Mouse (Mus musculus): ENCODE measurements around the gene Plac1. TPM values are rescaled to one million over a fixed set of nuclear protein-coding genes. Genes with fewer than 3 reads are reported as not detected.

Plac1 gene
- total and polyA plus RNA-seq, 2 experiments = not detected

DNA sequence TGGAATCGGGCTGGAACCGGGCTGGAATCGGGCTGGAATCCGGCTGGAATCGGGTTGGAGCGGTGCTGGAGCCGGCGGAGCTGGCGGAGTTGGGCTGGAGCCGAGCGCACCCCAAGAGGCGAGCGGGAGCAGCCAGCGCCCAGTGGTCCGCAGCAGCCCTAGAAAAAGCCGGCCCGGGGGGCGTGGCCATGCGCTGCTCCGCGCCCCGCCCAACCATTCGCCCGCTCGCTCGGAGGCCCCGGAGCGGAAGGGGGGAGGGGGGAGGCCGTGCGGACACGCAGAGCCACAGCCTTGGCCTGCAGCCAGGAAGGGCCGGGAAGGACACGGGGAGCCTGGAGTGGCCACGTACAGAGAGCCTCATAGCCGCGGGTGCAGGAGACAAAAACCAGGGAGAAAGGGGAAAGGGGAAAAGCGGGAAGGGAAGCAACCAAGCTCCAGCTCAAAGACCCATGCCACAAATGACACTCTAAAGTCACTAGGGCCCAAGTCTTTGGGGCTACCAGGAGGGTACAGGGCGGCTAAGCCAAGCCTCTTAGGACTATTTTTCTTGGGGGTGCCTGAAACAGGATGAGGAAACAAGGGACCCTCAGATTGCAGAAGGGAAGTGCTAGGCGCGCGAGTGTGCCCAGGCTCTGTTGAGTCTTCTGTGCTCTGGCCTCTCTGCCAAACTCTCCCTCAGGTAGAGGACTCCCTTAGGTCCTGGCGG, 182.7 kb downstream of the Plac1 start:
- peak overlapping the region; percentile 62 for H3K27ac ChIP-seq (replicated peaks; ENCODE audit: insufficient read depth, low read depth, low read length)

GRCm38 (mm10) chrX:53056627-53057026, 183.3 kb downstream of the Plac1 start:
- 2% methylated on average over 22 of the region's 33 CpGs for WGBS
- Histone ChIP-seq H3K27me3 (ENCODE audit: control insufficient read depth, insufficient read depth, low read length) (0 out of 2 replicates have a peak, but pooled peaks cover 6% of the 10 kb centered on the region), H3K79me2 (ENCODE audit: control insufficient read depth, insufficient read depth, low read length) (no peaks in the 10 kb centered on the region), H3K9ac (ENCODE audit: low read depth, low read length) (peak overlapping the region; percentile 73), H3K36me3 (ENCODE audit: control insufficient read depth, insufficient read depth, low read length) (no peaks in the 10 kb centered on the region), H3K4me1 (ENCODE audit: control insufficient read depth, insufficient read depth, low read length) (no peaks in the 10 kb centered on the region; the same call in 1 of the 2 replicates), H3K4me3 (ENCODE audit: insufficient read depth, low read depth, low read length) (peak overlapping the region; percentile 82), H3K27ac (replicated peaks; ENCODE audit: insufficient read depth, low read depth, low read length) (peak overlapping the region; percentile 47; the same call in 1 of the 2 replicates)
- no peak for DNase-seq (ENCODE audit: extremely low read depth, low read depth, low spot score)
- TF ChIP-seq CTCF (IDR thresholded peaks at IDR 0.05; ENCODE audit: low read depth, low read length) (no peak), POLR2A (IDR thresholded peaks at IDR 0.05; ENCODE audit: extremely low read depth, insufficient read depth, low read length) (no peak)

More for the DNA sequence above, 182.7 kb downstream of the Plac1 start:
- H3K27me3 ChIP-seq (ENCODE audit: control insufficient read depth, insufficient read depth, low read length) = 0 out of 2 replicates have a peak, but pooled peaks cover 6% of the 10 kb centered on the region
- H3K79me2 ChIP-seq (ENCODE audit: control insufficient read depth, insufficient read depth, low read length) = no peaks in the 10 kb centered on the region
- 2% methylated on average over 33 of the region's 42 CpGs for WGBS
- DNase-seq (ENCODE audit: extremely low read depth, low read depth, low spot score) = peak; percentile 24
- H3K9ac ChIP-seq (ENCODE audit: low read depth, low read length) = peak overlapping the region; percentile 73
- H3K4me1 ChIP-seq (ENCODE audit: control insufficient read depth, insufficient read depth, low read length) = no peaks in the 10 kb centered on the region; the same call in 1 of the 2 replicates
- H3K4me3 ChIP-seq (ENCODE audit: insufficient read depth, low read depth, low read length) = peak overlapping the region; percentile 82
- TF ChIP-seq CTCF (IDR thresholded peaks at IDR 0.05; ENCODE audit: low read depth, low read length) = no peak
- 0 out of 2 replicates have a peak, but pooled peaks have one; percentile 28 for TF ChIP-seq POLR2A (IDR thresholded peaks at IDR 0.05; ENCODE audit: extremely low read depth, insufficient read depth, low read length)
- no peaks in the 10 kb centered on the region for H3K36me3 ChIP-seq (ENCODE audit: control insufficient read depth, insufficient read depth, low read length)

DNA sequence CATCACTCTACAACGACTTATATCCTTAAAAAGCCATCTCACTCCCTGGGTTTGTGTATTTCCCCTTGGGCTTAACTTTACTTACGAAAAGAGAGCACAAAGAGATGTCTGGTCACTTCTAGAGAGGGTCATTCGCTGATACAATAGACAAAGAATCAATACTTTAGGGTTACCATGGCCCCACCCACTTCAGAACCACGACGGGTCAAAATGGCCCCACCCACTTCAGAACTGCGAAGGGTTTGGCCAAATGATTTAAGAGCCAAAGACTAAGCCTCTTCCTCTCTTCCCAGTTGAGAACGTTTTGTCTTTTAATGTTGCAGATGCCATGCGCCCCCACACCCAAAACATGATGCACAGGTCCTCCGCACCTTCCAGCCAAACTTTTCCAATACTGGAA, 184.1 kb downstream of the Plac1 start:
- no peaks in the 10 kb centered on the region; the same call in 1 of the 2 replicates for H3K4me1 ChIP-seq (ENCODE audit: control insufficient read depth, insufficient read depth, low read length)
- no peaks in the 10 kb centered on the region for H3K79me2 ChIP-seq (ENCODE audit: control insufficient read depth, insufficient read depth, low read length)
- no peak overlapping the region for H3K9ac ChIP-seq (ENCODE audit: low read depth, low read length)
- DNase-seq (ENCODE audit: extremely low read depth, low read depth, low spot score) = no peak
- no peak overlapping the region for H3K4me3 ChIP-seq (ENCODE audit: insufficient read depth, low read depth, low read length)
- 0 out of 2 replicates have a peak, but pooled peaks cover 6% of the 10 kb centered on the region for H3K27me3 ChIP-seq (ENCODE audit: control insufficient read depth, insufficient read depth, low read length)
- WGBS = 17% methylated on average over 9 of the region's 9 CpGs
- H3K36me3 ChIP-seq (ENCODE audit: control insufficient read depth, insufficient read depth, low read length) = no peaks in the 10 kb centered on the region
- TF ChIP-seq POLR2A (IDR thresholded peaks at IDR 0.05; ENCODE audit: extremely low read depth, insufficient read depth, low read length) = no peak
- no peak for TF ChIP-seq CTCF (IDR thresholded peaks at IDR 0.05; ENCODE audit: low read depth, low read length)
- H3K27ac ChIP-seq (replicated peaks; ENCODE audit: insufficient read depth, low read depth, low read length) = no peak overlapping the region

- Histone ChIP-seq H3K4me1 (ENCODE audit: control insufficient read depth, insufficient read depth, low read length) (no peaks in the 10 kb centered on the region; the same call in 1 of the 2 replicates), H3K27me3 (ENCODE audit: control insufficient read depth, insufficient read depth, low read length) (0 out of 2 replicates have a peak, but pooled peaks cover 6% of the 10 kb centered on the region), H3K79me2 (ENCODE audit: control insufficient read depth, insufficient read depth, low read length) (no peaks in the 10 kb centered on the region), H3K9ac (ENCODE audit: low read depth, low read length) (no peak overlapping the region), H3K4me3 (ENCODE audit: insufficient read depth, low read depth, low read length) (no peak overlapping the region), H3K27ac (replicated peaks; ENCODE audit: insufficient read depth, low read depth, low read length) (no peak overlapping the region), H3K36me3 (ENCODE audit: control insufficient read depth, insufficient read depth, low read length) (no peaks in the 10 kb centered on the region)
- TF ChIP-seq POLR2A (IDR thresholded peaks at IDR 0.05; ENCODE audit: extremely low read depth, insufficient read depth, low read length) (no peak), CTCF (IDR thresholded peaks at IDR 0.05; ENCODE audit: low read depth, low read length) (no peak)
- 89% methylated on average over 5 of the region's 5 CpGs for WGBS
- no peak for DNase-seq (ENCODE audit: extremely low read depth, low read depth, low spot score)
Measured at GRCm38 (mm10) chrX:53053885-53054284, 186.0 kb downstream of the Plac1 start.

DNA sequence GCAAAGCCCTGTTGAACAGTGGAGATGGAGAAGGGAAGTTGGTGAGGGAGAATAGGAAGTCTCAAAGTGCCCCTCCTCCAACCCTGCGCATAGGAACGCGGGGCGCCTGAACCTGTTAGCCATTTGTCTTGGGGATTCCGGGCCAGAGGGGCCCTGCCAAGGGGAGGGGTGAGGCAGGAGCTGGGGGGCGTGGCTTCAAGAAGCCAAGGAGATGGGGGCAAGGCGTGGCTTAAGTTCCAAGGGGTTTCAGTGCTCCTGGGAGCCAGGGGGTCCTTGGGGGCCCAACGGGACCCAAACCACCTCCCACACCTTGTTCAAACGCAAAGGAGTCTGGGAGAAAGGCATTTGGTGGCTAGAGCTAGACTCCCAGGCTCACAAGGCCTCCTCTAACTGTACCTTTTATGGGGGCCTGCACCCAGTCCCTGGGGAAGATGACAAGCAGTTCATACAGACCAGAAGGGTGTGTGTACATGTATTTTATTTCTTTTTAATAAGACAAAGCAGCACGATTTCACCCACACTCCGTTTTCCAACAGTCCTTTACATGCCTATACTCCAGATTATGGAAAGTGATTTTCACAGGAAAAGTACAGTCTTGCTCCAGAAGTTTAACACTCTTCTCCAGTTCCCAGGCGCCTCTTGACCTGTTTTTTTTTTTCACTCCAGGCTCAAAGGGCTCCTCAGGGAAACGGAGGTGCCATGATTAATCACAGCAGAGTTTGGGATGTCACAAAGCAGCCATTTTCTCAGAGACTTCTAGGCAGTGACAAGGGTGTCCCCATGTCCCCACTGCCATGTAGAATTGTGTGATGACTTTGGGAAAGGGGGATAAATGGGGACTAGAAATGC, 187.0 kb downstream of the Plac1 start:
- WGBS = 37% methylated on average over 12 of the region's 13 CpGs
- H3K4me1 ChIP-seq (ENCODE audit: control insufficient read depth, insufficient read depth, low read length) = no peaks in the 10 kb centered on the region; the same call in 1 of the 2 replicates
- TF ChIP-seq POLR2A (IDR thresholded peaks at IDR 0.05; ENCODE audit: extremely low read depth, insufficient read depth, low read length) (no peak), CTCF (IDR thresholded peaks at IDR 0.05; ENCODE audit: low read depth, low read length) (no peak)
- no peak for DNase-seq (ENCODE audit: extremely low read depth, low read depth, low spot score)
- H3K79me2 ChIP-seq (ENCODE audit: control insufficient read depth, insufficient read depth, low read length) = no peaks in the 10 kb centered on the region
- H3K27ac ChIP-seq (replicated peaks; ENCODE audit: insufficient read depth, low read depth, low read length) = no peak overlapping the region
- H3K4me3 ChIP-seq (ENCODE audit: insufficient read depth, low read depth, low read length) = no peak overlapping the region
- H3K27me3 ChIP-seq (ENCODE audit: control insufficient read depth, insufficient read depth, low read length) = 0 out of 2 replicates have a peak, but pooled peaks cover 6% of the 10 kb centered on the region
- no peaks in the 10 kb centered on the region for H3K36me3 ChIP-seq (ENCODE audit: control insufficient read depth, insufficient read depth, low read length)
- no peak overlapping the region for H3K9ac ChIP-seq (ENCODE audit: low read depth, low read length)

Data from liver, adult 2 months (tissue).